Mouse (Mus musculus): ENCODE data around the gene Prkar2a. TPM values are rescaled to one million over a fixed set of nuclear protein-coding genes. Genes with fewer than 3 reads are reported as not detected.

Gene Prkar2a
- polyA plus RNA-seq, 1 experiment from 2014 or later = 9.5 TPM

DNA sequence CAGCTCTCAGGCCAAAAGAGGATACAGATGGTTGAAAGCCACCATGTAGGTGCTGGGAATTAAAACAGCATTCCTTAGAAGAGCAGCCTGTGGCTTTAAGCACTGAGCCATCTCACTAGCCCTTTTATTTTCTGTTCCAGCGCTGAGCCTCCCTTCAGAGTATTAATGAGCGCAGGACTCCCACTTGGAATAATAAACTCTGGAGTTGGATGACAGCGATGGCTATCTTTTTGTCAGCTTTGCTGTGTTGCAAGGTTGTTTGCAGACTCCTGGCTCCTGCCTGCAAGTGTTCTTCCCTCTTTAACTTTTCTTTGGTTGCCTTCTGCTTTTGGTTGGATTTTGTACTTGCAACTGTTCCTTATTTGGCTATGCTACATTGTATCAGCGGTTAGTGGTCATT, 4.8 kb downstream of the Prkar2a start:
- no peaks in the 10 kb centered on the region for H3K36me3 ChIP-seq
- H3K27me3 ChIP-seq = peaks cover 40% of the 10 kb centered on the region
- WGBS (ENCODE audit: insufficient replicate concordance) = 76% methylated on average over 4 of the region's 4 CpGs
- H3K9ac ChIP-seq = no peak overlapping the region
- 0 out of 2 replicates have a peak overlapping the region, but pooled peaks have one; percentile 5 for H3K4me3 ChIP-seq (replicated peaks)
- ATAC-seq (ENCODE audit: low read depth) (no peak), DNase-seq (no peak)
- peaks cover 35% of the 10 kb centered on the region for H3K4me1 ChIP-seq (replicated peaks)
- H3K9me3 ChIP-seq (replicated peaks) = no peaks in the 10 kb centered on the region
- H3K27ac ChIP-seq = no peak overlapping the region
- peak overlapping the region; percentile 96 for H3K4me2 ChIP-seq

DNA sequence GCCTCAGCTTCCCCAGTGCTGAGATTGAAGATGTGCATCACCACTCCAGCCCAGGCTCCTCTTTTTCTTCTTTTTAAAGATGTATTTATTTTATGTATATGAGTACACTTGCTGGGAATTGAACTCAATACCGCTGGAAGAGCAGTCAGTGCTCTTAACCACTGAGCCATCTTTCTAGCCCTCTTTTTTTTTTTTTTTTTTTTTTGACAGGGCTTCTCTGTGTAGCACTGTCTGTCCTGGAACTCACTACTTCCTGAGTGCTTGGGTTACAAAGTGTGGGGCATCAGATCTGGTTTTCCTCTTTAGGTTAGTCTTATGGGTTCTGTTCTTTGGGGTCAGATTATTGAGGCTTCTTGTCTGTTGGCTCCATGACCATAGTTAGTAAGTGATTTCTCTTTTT, 5.4 kb downstream of the Prkar2a start:
- ATAC-seq (ENCODE audit: low read depth) (no peak), DNase-seq (no peak)
- 79% methylated on average over 1 of the region's 1 CpGs for WGBS (ENCODE audit: insufficient replicate concordance)
- H3K4me3 ChIP-seq (replicated peaks) = 0 out of 2 replicates have a peak overlapping the region, but pooled peaks have one; percentile 5
- no peak overlapping the region for H3K27ac ChIP-seq
- H3K9me3 ChIP-seq (replicated peaks) = no peaks in the 10 kb centered on the region
- peaks cover 40% of the 10 kb centered on the region for H3K27me3 ChIP-seq
- H3K9ac ChIP-seq = no peak overlapping the region
- H3K4me1 ChIP-seq (replicated peaks) = peaks cover 31% of the 10 kb centered on the region
- no peaks in the 10 kb centered on the region for H3K36me3 ChIP-seq
- H3K4me2 ChIP-seq = no peak overlapping the region

DNA sequence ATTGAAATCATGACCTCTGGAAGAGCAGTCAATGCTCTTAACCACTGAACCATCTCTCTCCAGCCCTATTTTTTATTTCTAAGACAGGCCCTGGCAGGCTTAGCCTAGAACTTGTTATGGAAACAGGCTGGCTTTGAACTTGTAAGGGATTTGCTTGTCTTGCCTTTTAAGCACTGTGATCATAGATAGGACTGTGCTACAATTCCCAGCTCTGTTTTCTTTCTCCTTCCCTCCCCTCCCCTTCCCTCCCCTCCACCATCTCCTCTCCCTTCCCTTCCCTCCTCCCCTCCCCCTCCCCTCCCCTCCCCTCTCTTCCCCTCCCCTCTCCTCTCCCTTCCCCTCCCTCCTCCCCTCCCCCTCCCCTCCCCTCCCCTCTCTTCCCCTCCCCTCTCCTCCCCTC, 13.4 kb downstream of the Prkar2a start:
- Histone ChIP-seq H3K9ac (no peak overlapping the region), H3K36me3 (no peaks in the 10 kb centered on the region), H3K27me3 (no peaks in the 10 kb centered on the region), H3K27ac (no peak overlapping the region), H3K4me1 (replicated peaks) (peaks cover 14% of the 10 kb centered on the region), H3K4me3 (replicated peaks) (no peak overlapping the region), H3K9me3 (replicated peaks) (no peaks in the 10 kb centered on the region), H3K4me2 (no peak overlapping the region)
- ATAC-seq (ENCODE audit: low read depth) = no peak
- no peak for DNase-seq

DNA sequence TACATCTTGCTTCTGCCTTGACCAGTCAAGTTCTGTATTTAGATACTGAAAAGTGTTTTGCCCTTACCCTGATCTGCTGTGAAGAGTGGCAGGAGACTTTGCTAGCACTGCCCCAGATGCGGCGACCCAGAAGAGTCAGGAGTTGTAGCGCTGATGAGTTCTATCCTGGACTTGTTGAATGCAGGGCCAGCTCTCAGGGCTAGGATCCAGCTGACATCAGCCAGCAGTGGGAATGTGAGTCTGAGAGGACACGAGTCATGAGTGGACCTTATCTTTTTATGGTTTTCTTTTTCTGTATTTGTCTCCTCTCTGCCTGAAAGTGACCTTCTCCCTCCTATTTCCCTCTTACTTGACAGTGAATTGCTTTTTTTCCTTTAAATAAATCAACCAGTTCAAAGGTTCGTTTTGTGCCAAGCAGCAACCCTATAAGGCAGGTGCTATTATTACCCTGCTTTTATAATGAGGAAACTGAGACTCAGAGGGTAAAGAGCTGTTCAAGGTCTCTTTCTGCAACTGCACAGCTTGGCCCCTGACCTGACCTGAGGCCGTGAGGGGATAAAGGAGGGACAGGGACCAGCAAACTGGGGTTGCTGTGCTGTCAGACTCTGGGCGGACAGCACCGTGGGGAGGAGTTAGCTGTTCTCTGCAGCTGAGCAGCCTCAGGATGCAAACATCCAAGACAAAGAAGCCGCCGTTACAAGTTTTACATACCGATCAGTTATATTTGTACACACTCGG, 14.4 kb downstream of the Prkar2a start:
- no peak for DNase-seq
- H3K9me3 ChIP-seq (replicated peaks) = no peaks in the 10 kb centered on the region
- no peaks in the 10 kb centered on the region for H3K27me3 ChIP-seq
- no peak overlapping the region for H3K4me3 ChIP-seq (replicated peaks)
- WGBS (ENCODE audit: insufficient replicate concordance) = 60% methylated on average over 12 of the region's 12 CpGs
- ATAC-seq (ENCODE audit: low read depth) = no peak
- no peak overlapping the region for H3K27ac ChIP-seq
- no peak overlapping the region for H3K9ac ChIP-seq
- H3K36me3 ChIP-seq = no peaks in the 10 kb centered on the region
- H3K4me2 ChIP-seq = no peak overlapping the region
- H3K4me1 ChIP-seq (replicated peaks) = peaks cover 14% of the 10 kb centered on the region

DNA sequence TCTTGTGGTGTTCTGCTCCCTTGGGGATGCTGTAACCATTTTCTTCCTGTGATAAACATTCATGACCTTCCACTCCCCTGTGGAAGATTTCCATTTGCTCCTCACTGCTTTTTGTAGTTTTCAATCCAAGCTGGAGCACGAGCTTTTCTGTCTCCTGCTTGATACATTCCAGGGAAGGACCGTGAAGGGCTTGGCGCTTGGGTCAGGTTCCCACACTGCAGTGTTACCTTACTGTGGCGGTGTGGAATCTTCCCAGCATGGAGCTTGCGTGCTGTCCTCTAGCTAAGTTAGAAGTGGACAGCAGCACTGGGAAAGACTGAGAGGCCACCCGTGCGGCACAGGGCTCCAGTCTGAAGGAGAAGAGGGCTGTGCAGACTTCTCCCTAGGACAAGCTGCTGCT, 15.5 kb downstream of the Prkar2a start:
- peaks cover 14% of the 10 kb centered on the region for H3K4me1 ChIP-seq (replicated peaks)
- no peak for DNase-seq
- 0 out of 2 replicates have a peak, but pooled peaks cover 3% of the 10 kb centered on the region for H3K36me3 ChIP-seq
- H3K4me2 ChIP-seq = no peak overlapping the region
- 75% methylated on average over 7 of the region's 7 CpGs for WGBS (ENCODE audit: insufficient replicate concordance)
- no peak overlapping the region for H3K9ac ChIP-seq
- no peaks in the 10 kb centered on the region for H3K27me3 ChIP-seq
- no peak overlapping the region for H3K4me3 ChIP-seq (replicated peaks)
- ATAC-seq (ENCODE audit: low read depth) = no peak
- no peaks in the 10 kb centered on the region for H3K9me3 ChIP-seq (replicated peaks)
- H3K27ac ChIP-seq = no peak overlapping the region

DNA sequence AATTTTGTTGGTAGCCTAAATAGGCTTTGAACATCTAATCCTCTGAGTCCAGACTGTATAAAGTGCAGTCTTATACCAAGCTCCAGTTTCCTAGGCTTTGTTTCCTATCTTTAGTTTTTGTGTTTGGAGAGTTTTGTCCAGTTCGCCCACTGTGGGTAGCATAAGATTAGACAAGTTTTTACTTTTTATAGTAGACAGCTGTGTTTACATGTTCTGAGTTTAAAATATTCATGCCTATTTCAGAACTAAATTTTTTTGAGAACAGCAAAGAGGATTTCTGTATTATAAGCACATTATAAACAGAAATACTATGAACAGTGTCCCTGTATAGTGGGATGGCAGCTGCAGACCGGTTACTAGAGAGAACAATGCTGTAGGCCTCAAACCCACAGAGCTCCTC, 18.1 kb downstream of the Prkar2a start:
- H3K36me3 ChIP-seq = 0 out of 2 replicates have a peak, but pooled peaks cover 3% of the 10 kb centered on the region
- no peak overlapping the region for H3K27ac ChIP-seq
- 75% methylated on average over 2 of the region's 2 CpGs for WGBS (ENCODE audit: insufficient replicate concordance)
- no peaks in the 10 kb centered on the region for H3K27me3 ChIP-seq
- no peak overlapping the region for H3K4me3 ChIP-seq (replicated peaks)
- DNase-seq (no peak), ATAC-seq (ENCODE audit: low read depth) (no peak)
- H3K4me2 ChIP-seq = no peak overlapping the region
- H3K9ac ChIP-seq = no peak overlapping the region
- H3K9me3 ChIP-seq (replicated peaks) = no peaks in the 10 kb centered on the region
- H3K4me1 ChIP-seq (replicated peaks) = peaks cover 11% of the 10 kb centered on the region

DNA sequence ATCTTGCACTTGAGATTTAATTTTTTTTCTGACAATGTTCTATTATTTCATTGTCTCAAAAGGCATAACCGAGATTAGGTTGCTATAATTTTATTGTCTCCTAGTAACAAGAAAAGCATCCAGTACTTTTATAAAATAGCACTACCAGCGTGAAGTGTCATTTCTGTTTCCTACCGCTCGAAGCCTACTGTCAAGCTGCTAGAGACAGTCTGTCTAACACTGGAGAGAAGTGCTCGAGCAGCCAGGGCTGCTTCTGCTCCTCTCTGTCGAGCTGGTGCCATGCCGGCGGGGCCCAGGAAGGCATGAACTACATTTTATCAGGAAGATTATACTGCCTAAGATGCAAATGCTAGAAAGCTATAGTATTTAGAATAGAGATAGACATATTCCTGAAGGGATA, 19.7 kb downstream of the Prkar2a start:
- Histone ChIP-seq H3K36me3 (0 out of 2 replicates have a peak, but pooled peaks cover 3% of the 10 kb centered on the region), H3K27me3 (no peaks in the 10 kb centered on the region), H3K4me1 (replicated peaks) (peaks cover 2% of the 10 kb centered on the region), H3K9ac (no peak overlapping the region), H3K4me3 (replicated peaks) (no peak overlapping the region), H3K9me3 (replicated peaks) (no peaks in the 10 kb centered on the region), H3K4me2 (no peak overlapping the region), H3K27ac (no peak overlapping the region)
- DNase-seq (no peak), ATAC-seq (ENCODE audit: low read depth) (no peak)
- 78% methylated on average over 8 of the region's 8 CpGs for WGBS (ENCODE audit: insufficient replicate concordance)

DNA sequence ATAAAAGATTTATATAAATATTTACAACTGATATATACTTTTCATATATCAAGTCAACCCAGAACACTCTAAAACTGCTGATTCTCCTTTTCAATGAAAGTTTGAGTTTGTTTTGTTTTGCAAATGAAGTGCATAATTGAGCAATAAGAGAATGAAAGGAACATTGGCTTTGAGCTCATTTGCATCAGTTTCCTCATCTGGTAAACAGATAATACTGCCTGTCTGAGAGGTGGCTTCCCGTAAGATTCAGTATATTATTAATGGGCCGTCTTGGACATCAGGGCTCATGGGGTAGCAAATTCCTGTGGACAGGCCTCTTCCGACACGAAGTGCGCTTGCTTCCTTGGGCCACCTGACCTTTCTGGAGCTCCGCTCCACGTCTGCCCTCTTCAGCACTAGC, 21.7 kb downstream of the Prkar2a start:
- Histone ChIP-seq H3K27me3 (no peaks in the 10 kb centered on the region), H3K9ac (no peak overlapping the region), H3K36me3 (0 out of 2 replicates have a peak, but pooled peaks cover 3% of the 10 kb centered on the region), H3K9me3 (replicated peaks) (no peaks in the 10 kb centered on the region), H3K4me2 (no peak overlapping the region), H3K27ac (no peak overlapping the region), H3K4me3 (replicated peaks) (no peak overlapping the region), H3K4me1 (replicated peaks) (no peaks in the 10 kb centered on the region)
- ATAC-seq (ENCODE audit: low read depth) (no peak), DNase-seq (no peak)
- 81% methylated on average over 7 of the region's 7 CpGs for WGBS (ENCODE audit: insufficient replicate concordance)

DNA sequence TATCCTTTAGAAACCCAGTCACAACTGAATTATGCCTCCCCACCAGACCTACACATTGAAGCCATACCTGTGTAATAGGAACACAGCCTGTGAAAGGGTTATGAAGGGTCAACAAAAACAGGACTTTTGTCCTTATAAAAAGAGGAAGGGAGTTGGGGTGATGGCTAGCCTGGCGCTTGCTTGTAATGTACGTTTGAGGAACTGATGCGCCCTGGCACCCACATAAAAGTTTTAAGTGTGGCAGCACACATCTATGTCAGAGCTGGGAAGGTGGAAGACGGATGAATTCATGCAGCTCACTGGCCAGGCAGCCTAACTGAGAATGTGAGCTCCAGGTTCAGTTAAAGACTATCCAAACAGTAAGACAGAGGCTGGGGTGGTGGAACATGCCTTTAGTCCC, 27.1 kb downstream of the Prkar2a start:
- H3K27ac ChIP-seq = no peak overlapping the region
- 69% methylated on average over 4 of the region's 4 CpGs for WGBS (ENCODE audit: insufficient replicate concordance)
- no peak for DNase-seq

DNA sequence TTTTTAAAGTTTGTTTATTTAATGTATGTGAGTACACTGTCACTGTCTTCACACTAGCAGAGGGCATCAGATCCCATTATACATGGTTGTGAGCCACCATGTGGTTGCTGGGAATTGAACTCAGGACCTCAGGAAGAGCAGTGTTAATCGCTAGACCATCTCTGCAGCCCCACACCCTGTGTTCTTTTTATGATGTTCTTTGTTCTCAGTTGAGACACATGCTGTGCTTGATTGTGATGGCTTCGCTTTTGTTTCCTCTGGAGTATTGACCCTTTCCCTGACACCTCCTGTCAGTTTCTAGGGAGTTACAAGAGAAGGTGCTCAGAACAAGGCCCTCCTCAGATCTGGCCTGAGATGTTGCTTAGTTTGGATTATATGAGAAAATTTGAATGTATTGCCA, 34.6 kb downstream of the Prkar2a start:
- DNase-seq (no peak), ATAC-seq (ENCODE audit: low read depth) (no peak)
- H3K27me3 ChIP-seq = no peaks in the 10 kb centered on the region
- peaks cover 9% of the 10 kb centered on the region for H3K36me3 ChIP-seq
- H3K4me3 ChIP-seq (replicated peaks) = no peak overlapping the region
- H3K4me2 ChIP-seq = no peak overlapping the region
- WGBS (ENCODE audit: insufficient replicate concordance) = 55% methylated on average over 2 of the region's 2 CpGs
- H3K9me3 ChIP-seq (replicated peaks) = no peaks in the 10 kb centered on the region
- no peak overlapping the region for H3K27ac ChIP-seq
- no peaks in the 10 kb centered on the region for H3K4me1 ChIP-seq (replicated peaks)
- H3K9ac ChIP-seq = no peak overlapping the region

More for the DNA sequence above, 27.1 kb downstream of the Prkar2a start:
- no peak overlapping the region for H3K9ac ChIP-seq
- H3K4me2 ChIP-seq = no peak overlapping the region
- no peak for ATAC-seq (ENCODE audit: low read depth)
- H3K4me1 ChIP-seq (replicated peaks) = no peaks in the 10 kb centered on the region
- H3K36me3 ChIP-seq = peaks cover 6% of the 10 kb centered on the region
- no peak overlapping the region for H3K4me3 ChIP-seq (replicated peaks)
- no peaks in the 10 kb centered on the region for H3K9me3 ChIP-seq (replicated peaks)
- no peaks in the 10 kb centered on the region for H3K27me3 ChIP-seq

DNA sequence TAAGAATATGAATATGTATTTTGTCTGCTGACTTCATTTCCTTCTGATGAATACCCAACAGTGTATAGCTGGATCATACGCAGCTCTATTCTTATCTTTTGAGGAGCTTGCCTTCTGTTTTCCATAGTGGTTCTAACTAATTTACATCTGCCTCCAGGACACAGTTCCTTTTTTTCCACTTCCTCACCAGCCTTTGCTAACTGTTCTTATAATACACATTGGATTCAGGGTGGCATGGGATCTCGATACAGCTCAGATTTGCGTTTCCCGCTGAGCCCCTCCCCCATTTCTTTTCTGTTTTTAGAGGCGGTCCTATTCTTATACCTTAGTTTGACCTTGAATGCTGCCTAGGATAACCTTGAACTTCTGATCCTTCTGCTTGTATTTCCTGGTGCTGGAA, 37.0 kb downstream of the Prkar2a start:
- Histone ChIP-seq H3K9me3 (replicated peaks) (no peaks in the 10 kb centered on the region), H3K4me1 (replicated peaks) (no peaks in the 10 kb centered on the region), H3K9ac (no peak overlapping the region), H3K27ac (no peak overlapping the region), H3K27me3 (no peaks in the 10 kb centered on the region), H3K4me2 (no peak overlapping the region), H3K36me3 (peaks cover 3% of the 10 kb centered on the region; the same call in 1 of the 2 replicates), H3K4me3 (replicated peaks) (no peak overlapping the region)
- WGBS (ENCODE audit: insufficient replicate concordance) = 75% methylated on average over 5 of the region's 5 CpGs
- ATAC-seq (ENCODE audit: low read depth) (no peak), DNase-seq (no peak)

DNA sequence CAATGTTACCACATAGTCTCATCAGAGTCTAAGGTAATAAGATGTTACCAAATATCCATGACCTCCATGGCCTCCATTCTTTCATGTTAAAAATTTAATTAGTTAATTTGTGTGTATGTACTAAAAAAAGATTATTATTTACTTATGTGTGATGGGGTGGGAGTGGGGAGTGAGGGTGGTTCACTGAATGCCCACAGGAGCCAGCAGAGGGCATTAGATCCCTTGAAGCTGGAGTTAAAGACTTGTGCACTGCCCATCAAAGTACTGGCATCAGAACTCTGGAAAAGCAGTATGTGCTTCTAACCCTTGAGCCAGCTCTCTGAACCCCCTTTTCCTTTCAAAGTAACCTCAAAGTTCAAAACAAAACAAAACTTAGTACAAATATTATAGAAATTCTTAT, 39.9 kb downstream of the Prkar2a start:
- Histone ChIP-seq H3K27me3 (no peaks in the 10 kb centered on the region), H3K9ac (no peak overlapping the region), H3K9me3 (replicated peaks) (no peaks in the 10 kb centered on the region), H3K4me1 (replicated peaks) (no peaks in the 10 kb centered on the region), H3K4me3 (replicated peaks) (no peak overlapping the region), H3K36me3 (no peaks in the 10 kb centered on the region), H3K27ac (no peak overlapping the region), H3K4me2 (no peak overlapping the region)
- DNase-seq (no peak), ATAC-seq (ENCODE audit: low read depth) (no peak)
